18 mouse cellular contexts compared by ENCODE assay signal in the genomic region with DNA sequence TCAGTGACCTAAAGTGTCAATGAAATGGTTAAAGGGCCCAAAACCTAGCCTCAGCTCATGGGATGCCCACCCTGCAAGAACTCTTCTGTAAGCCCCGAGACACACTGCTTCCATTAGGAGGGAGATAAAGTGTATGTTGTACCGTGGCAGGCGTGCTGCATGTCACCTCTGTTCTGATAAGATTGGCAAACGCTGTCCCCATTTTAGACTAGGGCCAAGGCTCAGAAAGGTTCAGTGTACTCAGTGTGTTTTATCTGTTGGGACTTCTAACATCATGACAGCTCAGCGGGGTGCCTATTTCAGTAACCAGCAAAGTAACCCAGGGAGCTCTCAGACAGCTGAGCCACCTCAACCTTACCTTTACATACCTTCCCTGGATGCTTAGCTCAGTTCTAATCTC.
A peak's percentile ranks its signal among the peaks of the same experiment; 100 is the strongest.
DNase-seq lines count a peak whose midpoint lies in the region; ATAC-seq and TF ChIP-seq lines count a peak whose summit lies in the region.
"Had no signal": no experiment of that assay in that cellular context is flagged by ENCODE, and none has a peak within 500 bp of the region (broad histone marks: within the 10 kb centered on the region; RNA-seq: fewer than 3 reads in every experiment).

No protein-coding gene starts in this region.

- H3K9me3 ChIP-seq in intestine, embryonic 16.5 days (ENCODE audit: control insufficient read depth, low read length): no peaks in the 10 kb centered on the region
- H3K9me3 ChIP-seq in intestine, embryonic 15.5 days: no peaks in the 10 kb centered on the region
- H3K9me3 ChIP-seq: limb, embryonic 13.5 days; midbrain, embryonic 15.5 days; neural tube, embryonic 12.5 days had no signal

- H3K4me1 ChIP-seq in intestine, embryonic 16.5 days (ENCODE audit: control insufficient read depth, insufficient read depth, low read length): peaks cover 3% of the 10 kb centered on the region; the same call in 1 of the 2 replicates
- 0 out of 2 replicates have a peak, but pooled peaks cover 7% of the 10 kb centered on the region for H3K4me1 ChIP-seq in intestine, embryonic 15.5 days (replicated peaks)
- H3K4me1 ChIP-seq in cerebellum, adult 2 months (ENCODE audit: control insufficient read depth, insufficient read depth, low read length): no peaks in the 10 kb centered on the region

- ATAC-seq in intestine, embryonic 16.5 days: peak; percentile 52; the same call in 1 of the 2 replicates
- ATAC-seq in intestine, embryonic 15.5 days: no peak
- ATAC-seq in erythroid progenitor cell, adult 5-6 weeks (replicated peaks; ENCODE audit: low FRiP score, poor library complexity, severe bottlenecking): peak; percentile 72
- ATAC-seq in megakaryocyte-erythroid progenitor cell, adult 5-6 weeks (replicated peaks; ENCODE audit: low FRiP score, low TSS enrichment, poor library complexity, severe bottlenecking): peak; percentile 81
- ATAC-seq: activated CD4-positive, CD25-positive, alpha-beta regulatory T cell, adult 4 months; CD4-positive, CD25-positive, alpha-beta regulatory T cell, adult 4 months had no signal

- H3K36me3 ChIP-seq in intestine, embryonic 16.5 days (ENCODE audit: control insufficient read depth, insufficient read depth, low read length): no peaks in the 10 kb centered on the region
- no peaks in the 10 kb centered on the region for H3K36me3 ChIP-seq in intestine, embryonic 15.5 days
- H3K36me3 ChIP-seq: limb, embryonic 13.5 days; midbrain, embryonic 15.5 days; neural tube, embryonic 12.5 days had no signal

- no peak overlapping the region for H3K4me2 ChIP-seq in intestine, embryonic 16.5 days (ENCODE audit: low read depth, low read length)
- H3K4me2 ChIP-seq in intestine, embryonic 15.5 days (replicated peaks): no peak overlapping the region
- H3K4me2 ChIP-seq: hindbrain, embryonic 14.5 days; limb, embryonic 13.5 days; midbrain, embryonic 15.5 days; neural tube, embryonic 12.5 days had no signal

- 59% methylated on average over 5 of the region's 5 CpGs for WGBS in intestine, embryonic 16.5 days
- WGBS in intestine, embryonic 15.5 days: 60% methylated on average over 5 of the region's 5 CpGs
- WGBS in cerebellum, adult 2 months: 75% methylated on average over 5 of the region's 5 CpGs

- no peak for TF ChIP-seq CTCF in cerebellum, adult 2 months (IDR thresholded peaks at IDR 0.05; ENCODE audit: borderline replicate concordance, insufficient read depth, low read depth, low read length)

- peak; percentile 28 for DNase-seq in c-Kit-positive CD71-negative TER-119-negative erythroid progenitor cells, embryonic 14.5 days (ENCODE audit: low read depth)
- DNase-seq in layer of hippocampus, postnatal 10 days (ENCODE audit: low spot score in 2 of 2): no peak
- no peak for DNase-seq in cerebellum, adult 2 months
- DNase-seq: cerebellum, adult 9-10 months; gastrocnemius, postnatal 36 days; kidney, adult 18-20 months; lung, postnatal 14 days; thymus, adult 18-20 months had no signal

- no peak for TF ChIP-seq POLR2A in cerebellum, adult 2 months (IDR thresholded peaks at IDR 0.05; ENCODE audit: borderline replicate concordance, insufficient read depth, low read length)

- H3K27ac ChIP-seq in intestine, embryonic 16.5 days (ENCODE audit: low read length): no peak overlapping the region
- no peak overlapping the region for H3K27ac ChIP-seq in intestine, embryonic 15.5 days
- H3K27ac ChIP-seq in cerebellum, adult 2 months (ENCODE audit: insufficient read depth, low read length): no peak overlapping the region
- H3K27ac ChIP-seq: hindbrain, embryonic 14.5 days; limb, embryonic 13.5 days; midbrain, embryonic 15.5 days; neural tube, embryonic 12.5 days had no signal

- no peak overlapping the region for H3K4me3 ChIP-seq in intestine, embryonic 16.5 days (ENCODE audit: low read length)
- no peak overlapping the region for H3K4me3 ChIP-seq in intestine, embryonic 15.5 days (replicated peaks)
- H3K4me3 ChIP-seq in cerebellum, adult 2 months (replicated peaks; ENCODE audit: insufficient read depth, low read depth, low read length): no peak overlapping the region
- H3K4me3 ChIP-seq: limb, embryonic 13.5 days; midbrain, embryonic 15.5 days; neural tube, embryonic 12.5 days had no signal

- no peak overlapping the region for H3K9ac ChIP-seq in intestine, embryonic 16.5 days (ENCODE audit: low read depth, low read length)
- no peak overlapping the region for H3K9ac ChIP-seq in intestine, embryonic 15.5 days
- H3K9ac ChIP-seq: hindbrain, embryonic 14.5 days; limb, embryonic 13.5 days; midbrain, embryonic 15.5 days; neural tube, embryonic 12.5 days had no signal

- no peaks in the 10 kb centered on the region for H3K27me3 ChIP-seq in intestine, embryonic 16.5 days (replicated peaks; ENCODE audit: control insufficient read depth, insufficient read depth, low read length)
- no peaks in the 10 kb centered on the region for H3K27me3 ChIP-seq in intestine, embryonic 15.5 days (replicated peaks)
- no peaks in the 10 kb centered on the region for H3K27me3 ChIP-seq in cerebellum, adult 2 months (ENCODE audit: control insufficient read depth, insufficient read depth, low read length)
- H3K27me3 ChIP-seq: limb, embryonic 13.5 days; midbrain, embryonic 15.5 days; neural tube, embryonic 12.5 days had no signal
